Mouse (Mus musculus): ENCODE measurements around the gene Clec4g.

DNA sequence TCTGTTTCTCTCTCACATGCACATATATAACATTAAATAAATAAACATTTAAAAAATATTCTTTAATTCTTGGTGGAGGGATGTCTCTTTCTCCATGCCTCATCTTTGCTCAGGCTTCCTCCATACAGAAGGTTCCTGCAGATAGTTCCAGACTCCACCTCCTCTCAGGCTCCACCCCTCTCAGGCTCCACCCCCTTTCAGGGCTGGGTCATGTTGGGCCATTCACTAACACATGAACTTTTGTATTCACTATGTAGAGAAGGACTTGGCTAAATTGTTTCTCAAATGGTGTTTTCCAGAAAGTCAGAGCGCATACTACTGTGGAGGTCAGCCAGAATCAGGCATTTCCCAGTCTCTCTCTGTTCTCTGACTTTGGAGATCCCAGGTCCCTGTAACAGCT, 19.0 kb downstream of the Clec4g start:
- TF ChIP-seq CTCF (IDR thresholded peaks at IDR 0.05; ENCODE audit: low read depth) (no peak), EP300 (IDR thresholded peaks at IDR 0.05; ENCODE audit: low read depth) (no peak)
